Mouse (Mus musculus) gonadal fat pad, adult 2 months (tissue): ENCODE measurements at regions not wholly inside any gene's neighbourhood (a gene's known extent, or its start where the extent isn't known, plus 50 kb on each side); places are given as distances from the start of the nearest gene placed in this dataset.

ENCODE experiments used
- DNase-seq: peaks from one replicate; pipeline ENCODE4 v3.0.0-alpha.2; 2012; ENCODE audit warnings: low read depth

- no peak for DNase-seq
These were observed 164.4 kb downstream of the Slc30a10 start for GRCm38 (mm10) chr1:185619011-185619410.

GRCm38 (mm10) chr1:185628401-185628800 is 173.8 kb downstream of the Slc30a10 start:
- no peak for DNase-seq

- no peak for DNase-seq
These were observed 175.3 kb downstream of the Slc30a10 start for GRCm38 (mm10) chr1:185629976-185630375.

GRCm38 (mm10) chr1:185638631-185639030 is 184.0 kb downstream of the Slc30a10 start:
- no peak for DNase-seq

GRCm38 (mm10) chr1:185639486-185639885 is 184.8 kb downstream of the Slc30a10 start:
- no peak for DNase-seq

- DNase-seq: no peak
These were observed 189.4 kb downstream of the Slc30a10 start for GRCm38 (mm10) chr1:185644026-185644425.

- DNase-seq: no peak
These were observed 193.5 kb downstream of the Slc30a10 start for GRCm38 (mm10) chr1:185648128-185648527.

- no peak for DNase-seq
These were observed 194.3 kb downstream of the Slc30a10 start for GRCm38 (mm10) chr1:185648926-185649325.

GRCm38 (mm10) chr1:185650926-185651325 is 196.3 kb downstream of the Slc30a10 start:
- no peak for DNase-seq

- no peak for DNase-seq
These were observed 200.4 kb downstream of the Slc30a10 start for GRCm38 (mm10) chr1:185655021-185655420.

- DNase-seq: no peak
These were observed 200.8 kb downstream of the Slc30a10 start for GRCm38 (mm10) chr1:185655461-185655860.

GRCm38 (mm10) chr1:185657286-185657685 is 202.6 kb downstream of the Slc30a10 start:
- no peak for DNase-seq

- DNase-seq: no peak
These were observed 204.8 kb downstream of the Slc30a10 start for GRCm38 (mm10) chr1:185659476-185659875.

- DNase-seq: no peak
These were observed 207.7 kb downstream of the Slc30a10 start for GRCm38 (mm10) chr1:185662336-185662735.

GRCm38 (mm10) chr1:185670029-185670741 is 215.5 kb downstream of the Slc30a10 start:
- no peak for DNase-seq

- no peak for DNase-seq
These were observed 218.3 kb downstream of the Slc30a10 start for GRCm38 (mm10) chr1:185672940-185673339.

- DNase-seq: no peak
These were observed 221.2 kb downstream of the Slc30a10 start for GRCm38 (mm10) chr1:185675674-185676420.

- DNase-seq: no peak
These were observed 227.2 kb downstream of the Slc30a10 start for GRCm38 (mm10) chr1:185681610-185682457.

- DNase-seq: no peak
These were observed 227.8 kb downstream of the Slc30a10 start for GRCm38 (mm10) chr1:185682458-185682750.

GRCm38 (mm10) chr1:185684638-185685037 is 230.0 kb downstream of the Slc30a10 start:
- no peak for DNase-seq

- no peak for DNase-seq
These were observed 233.9 kb downstream of the Slc30a10 start for GRCm38 (mm10) chr1:185688506-185688905.

GRCm38 (mm10) chr1:185695394-185695793 is 240.7 kb downstream of the Slc30a10 start:
- no peak for DNase-seq
